Mouse (Mus musculus) frontal cortex, postnatal 14 days (tissue): ENCODE measurements around the gene Daglb.

Source experiments
- DNase-seq, 2 experiments: peaks; one replicate each; pipeline ENCODE4 v3.0.0; 2022; ENCODE audit warnings: low spot score in 2 of 2

Daglb gene

GRCm38 (mm10) chr5:143464100-143464756, at the start of gene Daglb:
Gene Daglb, plus strand, starts transcription at chr5:143464584.
- peak; percentile 81 to 82 for DNase-seq

GRCm38 (mm10) chr5:143421484-143421883, 42.9 kb upstream of the Daglb start:
- no peak for DNase-seq

DNA sequence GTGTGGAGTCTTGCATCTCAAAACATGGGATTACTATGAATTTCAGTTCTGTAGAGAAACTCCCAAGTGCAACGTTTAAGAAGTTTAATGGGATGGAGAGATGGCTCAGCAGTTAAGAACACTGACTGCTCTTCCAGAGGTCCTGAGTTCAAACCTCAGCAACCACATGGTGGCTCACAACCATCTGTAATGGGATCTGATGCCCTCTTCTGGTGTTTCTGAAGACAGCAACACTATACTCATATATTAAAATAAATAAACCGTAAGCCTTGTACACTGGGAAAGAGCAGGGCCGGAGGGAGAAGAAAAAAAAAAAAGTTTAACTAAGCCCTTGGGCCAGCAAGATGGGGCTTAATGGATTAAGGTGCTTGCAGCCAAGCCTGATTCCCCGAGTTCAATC, 41.4 kb upstream of the Daglb start:
- no peak for DNase-seq

DNA sequence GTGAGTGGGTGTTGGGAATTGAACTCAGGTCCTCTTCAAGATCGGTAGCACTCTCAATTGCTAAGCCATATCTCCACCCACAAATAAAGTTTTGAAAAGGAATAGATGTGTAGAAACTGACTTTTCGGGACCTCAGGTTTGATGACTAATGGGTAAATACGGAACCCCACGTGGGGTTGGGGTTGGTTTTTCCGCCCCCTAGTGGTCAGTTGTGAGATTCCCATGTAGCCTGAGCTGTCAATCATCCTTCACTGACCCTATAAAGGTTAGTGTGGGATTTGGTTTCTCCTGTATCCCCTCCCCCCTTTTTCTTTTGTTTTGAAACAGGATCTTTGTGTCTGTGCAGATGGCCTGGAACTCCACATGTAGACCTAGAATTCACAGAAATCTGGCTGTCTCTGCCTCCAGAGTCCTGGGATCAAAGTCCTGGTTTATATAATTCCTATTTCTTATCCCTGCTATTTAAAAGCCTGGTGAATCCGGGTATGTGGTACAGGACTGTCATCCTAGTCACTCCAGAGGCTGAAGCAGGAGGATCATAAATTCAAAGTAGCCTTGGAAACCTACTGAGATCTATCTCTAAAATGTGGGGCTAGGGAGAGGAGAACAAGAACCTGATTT, 40.4 kb upstream of the Daglb start:
- DNase-seq, result peak in 1 of 2 experiments; percentile 20

GRCm38 (mm10) chr5:143434421-143434820, 30.0 kb upstream of the Daglb start:
- peak in 1 of 2 experiments; percentile 16 for DNase-seq

- DNase-seq, result no peak
These were observed 23.1 kb upstream of the Daglb start for GRCm38 (mm10) chr5:143441298-143441697.

DNA sequence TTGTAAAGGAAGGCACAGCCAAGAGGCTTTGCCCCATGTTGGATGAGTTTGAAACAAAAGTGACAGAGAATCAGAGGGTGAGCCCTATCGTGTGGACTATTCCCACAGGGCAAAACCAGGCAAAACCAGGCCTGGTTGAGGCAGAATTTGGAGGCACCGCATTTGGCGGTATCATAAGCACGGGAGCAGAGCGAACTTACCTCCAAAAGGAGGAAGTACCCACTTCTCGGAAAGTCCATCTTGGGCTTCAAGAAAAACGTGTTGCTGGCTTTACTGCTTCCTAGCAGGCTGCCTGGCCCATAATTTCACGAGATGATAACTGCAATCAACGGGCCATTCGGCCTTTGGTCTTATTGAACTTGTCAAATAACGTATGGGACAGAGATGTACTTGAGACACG, 22.6 kb upstream of the Daglb start:
- DNase-seq, result no peak

DNA sequence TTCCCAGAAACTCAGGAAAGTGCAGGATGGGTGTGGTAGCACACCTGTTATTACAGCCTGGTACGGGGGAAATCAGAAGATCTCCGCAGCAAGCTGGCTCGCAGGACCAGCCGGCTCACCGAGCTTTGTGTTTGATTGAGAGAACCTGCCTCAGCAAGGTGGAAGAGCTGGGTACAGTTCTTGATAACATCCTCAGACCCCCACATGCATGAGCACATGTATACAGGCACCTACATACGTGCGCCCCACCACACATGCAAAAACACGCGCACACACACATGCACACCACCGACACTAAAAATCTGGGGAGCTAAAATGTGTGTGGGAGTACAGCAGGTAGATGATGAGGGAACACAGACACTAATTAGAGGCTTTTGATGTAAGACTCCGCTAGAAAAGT, 713 bp upstream of the Daglb start:
- DNase-seq, result no peak

DNA sequence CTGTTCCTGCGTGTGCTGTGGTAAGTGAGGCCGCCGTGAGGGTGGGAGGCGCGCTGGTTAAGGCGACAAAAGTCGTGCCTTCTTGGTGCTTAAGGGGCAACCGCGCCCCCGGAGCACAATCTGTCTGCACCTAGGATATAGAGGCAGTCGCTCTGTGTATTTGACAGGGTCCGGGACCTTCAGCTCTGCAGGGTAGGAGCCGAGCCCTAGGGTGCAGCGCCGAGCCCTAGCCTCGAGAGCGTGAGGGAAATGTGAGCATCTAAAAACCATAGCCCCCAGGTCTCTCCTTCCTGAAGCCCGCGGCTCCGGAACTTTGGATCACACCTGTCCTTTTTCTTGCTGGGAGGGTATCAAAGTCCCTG, 354 bp downstream of the Daglb start:
- no peak for DNase-seq

- no peak for DNase-seq
These were observed 1.0 kb downstream of the Daglb start for GRCm38 (mm10) chr5:143465156-143466085.

GRCm38 (mm10) chr5:143466891-143467669, 2.7 kb downstream of the Daglb start:
- no peak for DNase-seq

- no peak for DNase-seq
These were observed 3.5 kb downstream of the Daglb start for GRCm38 (mm10) chr5:143467931-143468330.

GRCm38 (mm10) chr5:143469628-143470027, 5.2 kb downstream of the Daglb start:
- no peak for DNase-seq

GRCm38 (mm10) chr5:143470421-143471164, 6.2 kb downstream of the Daglb start:
- DNase-seq, result peak; percentile 43 to 57

- no peak for DNase-seq
These were observed 6.8 kb downstream of the Daglb start for GRCm38 (mm10) chr5:143471165-143471546.

GRCm38 (mm10) chr5:143471953-143472618, 7.7 kb downstream of the Daglb start:
- no peak for DNase-seq

GRCm38 (mm10) chr5:143475153-143475844, 10.9 kb downstream of the Daglb start:
- DNase-seq, result no peak

GRCm38 (mm10) chr5:143476013-143476412, 11.6 kb downstream of the Daglb start:
- no peak for DNase-seq

DNA sequence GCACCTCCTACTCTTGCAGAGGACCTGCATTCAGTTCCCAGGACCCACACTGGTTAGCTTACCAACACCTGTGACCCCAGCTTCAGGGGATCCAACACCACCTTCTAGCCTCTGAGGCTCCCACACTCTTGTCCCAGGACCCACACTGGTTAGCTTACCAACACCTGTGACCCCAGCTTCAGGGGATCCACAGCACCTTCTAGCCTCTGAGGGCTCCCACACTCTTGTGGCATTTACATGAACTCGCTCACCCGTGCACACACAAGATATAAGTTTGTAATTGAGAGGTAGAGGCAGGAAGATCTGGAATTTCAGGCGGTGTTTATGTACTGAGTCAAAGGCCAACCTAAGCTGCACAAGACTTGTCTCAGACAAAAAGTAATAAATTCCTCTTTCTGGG, 13.5 kb downstream of the Daglb start:
- DNase-seq, result no peak

- DNase-seq, result no peak
These were observed 20.6 kb downstream of the Daglb start for GRCm38 (mm10) chr5:143484955-143485354.
